Mouse (Mus musculus): Measurements from ENCODE around the gene Fgfr2.

Gene Fgfr2

GRCm38 (mm10) chr7:132360336-132360735, 762.8 kb downstream of the Fgfr2 start:
- DNase-seq (ENCODE audit: low spot score): no peak

DNA sequence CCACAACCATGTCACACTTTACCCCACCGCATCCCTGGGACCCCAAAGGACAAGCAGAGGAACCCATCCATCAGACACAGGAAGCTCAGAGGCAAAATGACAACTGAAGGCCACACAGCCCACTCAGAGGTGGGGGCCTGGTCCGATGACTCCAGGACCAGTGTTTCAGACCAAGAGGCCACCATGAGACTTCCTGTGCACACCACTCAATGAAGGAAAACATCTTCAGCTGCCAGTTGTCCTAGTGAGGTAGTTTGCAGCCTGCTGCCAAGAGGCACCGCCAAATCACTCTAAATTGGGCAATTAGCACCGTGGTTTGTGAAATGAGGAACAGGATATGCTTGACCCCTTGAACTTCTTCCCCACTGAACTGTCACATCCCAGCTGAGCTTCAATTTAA, 764.4 kb downstream of the Fgfr2 start:
- DNase-seq (ENCODE audit: low spot score): no peak

DNA sequence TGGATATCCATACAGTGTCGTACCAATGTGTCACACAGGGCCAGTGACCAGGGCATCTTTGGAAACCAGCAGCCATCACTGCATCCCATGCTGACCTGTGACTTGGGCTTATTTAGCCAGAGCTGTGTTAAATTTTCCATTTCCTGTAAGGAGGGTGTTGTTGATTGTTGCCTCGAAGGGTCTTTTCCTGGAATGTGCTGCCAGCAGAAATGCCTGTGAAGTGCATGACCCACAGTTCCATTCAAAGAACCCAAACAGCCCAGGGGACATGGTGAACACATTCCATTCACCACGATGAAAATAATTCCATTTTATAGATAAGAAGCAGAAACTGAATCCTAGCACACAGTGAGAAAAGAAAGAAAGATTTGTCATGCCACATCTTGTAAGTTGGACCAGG, 764.9 kb downstream of the Fgfr2 start:
- DNase-seq (ENCODE audit: low spot score): no peak

DNA sequence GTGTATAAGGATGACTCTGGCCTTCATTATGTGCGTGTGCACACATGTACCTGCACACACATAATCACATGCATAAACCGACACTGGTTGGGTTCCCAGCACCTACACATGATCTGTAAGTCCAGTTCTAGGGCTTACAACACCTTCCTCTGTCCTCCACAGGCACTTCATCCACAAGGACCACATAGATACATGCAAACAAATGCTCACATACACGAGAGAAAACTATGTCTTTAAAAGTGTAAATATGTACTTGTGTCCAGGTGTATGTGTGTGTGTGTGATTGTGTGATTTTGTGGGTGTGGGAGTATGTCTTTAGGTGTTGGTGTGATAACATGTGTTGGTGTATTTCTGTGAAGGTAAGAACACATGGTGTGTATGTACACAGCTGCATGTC, 765.3 kb downstream of the Fgfr2 start:
- no peak for DNase-seq (ENCODE audit: low spot score)

DNA sequence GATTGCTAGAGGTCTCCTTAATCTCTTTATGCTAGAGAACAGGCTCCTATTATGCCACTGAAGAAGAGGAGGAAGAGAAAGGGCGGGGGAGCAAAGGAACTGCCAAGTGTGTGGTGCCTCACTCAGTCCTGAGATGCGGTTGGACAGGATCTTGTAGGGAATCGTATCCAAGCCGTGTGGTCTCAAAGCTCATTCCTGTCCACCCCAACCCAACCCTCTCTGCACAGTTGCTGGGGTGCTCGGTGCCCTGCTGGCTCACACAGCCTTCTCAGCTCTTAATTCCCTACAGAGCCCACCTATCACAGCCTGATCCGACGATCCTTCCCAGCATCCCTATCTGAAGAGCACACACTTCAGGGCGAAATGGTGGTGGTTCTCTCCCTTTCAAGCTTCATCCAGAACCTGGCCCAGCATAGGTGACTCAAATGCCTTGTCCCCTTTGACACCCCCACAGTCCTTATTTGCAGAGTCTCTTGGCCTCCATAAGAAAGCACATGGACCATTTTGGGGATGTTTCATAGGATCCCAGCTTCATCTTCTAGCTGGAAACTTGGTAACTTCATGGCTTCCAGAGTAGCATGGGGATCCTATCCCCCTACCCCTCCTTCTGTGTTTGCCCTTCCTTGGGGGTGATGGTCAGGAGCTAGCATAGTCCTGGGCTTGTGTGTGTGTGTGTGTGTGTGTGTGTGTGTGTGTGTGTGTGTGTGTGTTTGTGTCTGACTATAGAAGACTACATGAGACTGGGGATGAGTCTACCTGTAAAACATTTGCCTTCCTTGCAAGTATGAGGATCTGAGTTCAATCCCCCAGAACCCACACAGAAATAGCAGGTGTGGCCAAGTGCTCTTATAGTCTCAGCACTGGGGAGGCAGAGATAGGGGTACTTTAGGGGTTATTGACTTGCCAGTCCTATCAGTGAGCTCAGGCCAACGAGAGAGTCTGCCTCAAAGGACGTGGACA, 766.0 kb downstream of the Fgfr2 start:
- DNase-seq (ENCODE audit: low spot score): no peak

- DNase-seq (ENCODE audit: low spot score): no peak
Observed at GRCm38 (mm10) chr7:132356185-132356584, 767.0 kb downstream of the Fgfr2 start.

DNA sequence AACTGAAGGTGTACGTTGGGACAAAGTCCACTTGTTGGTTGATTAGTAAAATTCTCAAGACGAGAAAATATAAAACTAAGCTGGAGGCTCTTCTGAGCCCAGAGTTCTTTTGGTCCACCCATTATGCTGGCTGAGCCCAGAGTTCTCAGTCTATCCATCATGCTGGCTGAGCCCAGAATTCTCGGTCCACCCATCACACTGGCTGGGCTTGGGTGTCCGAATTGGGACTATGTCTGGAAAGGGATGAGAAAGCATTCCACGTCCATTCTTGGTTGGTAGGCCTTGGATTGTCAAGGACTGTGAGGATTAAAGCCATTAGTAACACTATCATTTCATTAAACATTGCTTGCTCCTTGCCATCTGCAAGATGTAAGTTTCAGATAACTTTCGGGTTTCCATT, 767.4 kb downstream of the Fgfr2 start:
- DNase-seq (ENCODE audit: low spot score): no peak

- DNase-seq (ENCODE audit: low spot score): no peak
Observed at GRCm38 (mm10) chr7:132349075-132349572, 774.0 kb downstream of the Fgfr2 start.

DNA sequence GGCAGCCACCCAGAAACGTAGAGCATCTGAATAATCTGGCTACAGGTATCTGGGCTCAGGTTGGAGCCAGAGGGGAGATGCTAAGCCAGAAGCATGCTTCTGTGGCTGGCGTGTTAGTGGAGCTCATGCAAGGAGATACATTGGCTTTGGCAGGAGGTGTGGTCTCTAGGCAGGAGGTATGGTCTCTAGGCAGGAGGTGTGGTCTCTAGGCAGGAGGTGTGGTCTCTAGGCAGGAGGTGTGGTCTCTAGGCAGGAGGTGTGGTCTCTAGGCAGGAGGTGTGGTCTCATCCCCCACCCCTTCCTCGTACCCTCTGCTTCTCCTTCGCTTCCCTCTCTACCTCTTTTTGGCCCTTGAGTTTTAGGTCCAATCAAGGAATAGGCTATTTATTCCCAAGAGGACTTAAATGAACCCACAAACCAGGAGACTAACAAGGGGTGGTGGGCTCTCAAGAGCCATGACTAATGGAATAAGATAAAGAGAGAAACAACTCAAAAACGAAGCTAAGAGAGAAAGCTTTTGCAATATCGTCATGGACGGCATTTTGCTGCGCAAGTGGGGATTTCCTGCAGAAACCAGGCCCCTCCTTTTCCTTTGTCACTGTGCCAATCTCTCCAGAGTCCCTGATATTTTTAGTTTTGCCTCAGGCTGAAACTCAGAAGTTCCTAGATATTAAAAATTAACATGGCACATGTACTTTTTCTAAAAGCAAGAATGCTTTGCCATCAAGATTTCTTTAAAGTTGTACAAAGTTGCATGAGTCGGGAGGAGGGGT, 775.7 kb downstream of the Fgfr2 start:
- DNase-seq (ENCODE audit: low spot score): no peak

- DNase-seq (ENCODE audit: low spot score): no peak
Observed at GRCm38 (mm10) chr7:132345526-132346070, 777.6 kb downstream of the Fgfr2 start.

- DNase-seq (ENCODE audit: low spot score): no peak
Observed at GRCm38 (mm10) chr7:132344606-132345005, 778.5 kb downstream of the Fgfr2 start.

GRCm38 (mm10) chr7:132343900-132344299, 779.2 kb downstream of the Fgfr2 start:
- no peak for DNase-seq (ENCODE audit: low spot score)

- no peak for DNase-seq (ENCODE audit: low spot score)
Observed at GRCm38 (mm10) chr7:132343146-132343545, 780.0 kb downstream of the Fgfr2 start.

DNA sequence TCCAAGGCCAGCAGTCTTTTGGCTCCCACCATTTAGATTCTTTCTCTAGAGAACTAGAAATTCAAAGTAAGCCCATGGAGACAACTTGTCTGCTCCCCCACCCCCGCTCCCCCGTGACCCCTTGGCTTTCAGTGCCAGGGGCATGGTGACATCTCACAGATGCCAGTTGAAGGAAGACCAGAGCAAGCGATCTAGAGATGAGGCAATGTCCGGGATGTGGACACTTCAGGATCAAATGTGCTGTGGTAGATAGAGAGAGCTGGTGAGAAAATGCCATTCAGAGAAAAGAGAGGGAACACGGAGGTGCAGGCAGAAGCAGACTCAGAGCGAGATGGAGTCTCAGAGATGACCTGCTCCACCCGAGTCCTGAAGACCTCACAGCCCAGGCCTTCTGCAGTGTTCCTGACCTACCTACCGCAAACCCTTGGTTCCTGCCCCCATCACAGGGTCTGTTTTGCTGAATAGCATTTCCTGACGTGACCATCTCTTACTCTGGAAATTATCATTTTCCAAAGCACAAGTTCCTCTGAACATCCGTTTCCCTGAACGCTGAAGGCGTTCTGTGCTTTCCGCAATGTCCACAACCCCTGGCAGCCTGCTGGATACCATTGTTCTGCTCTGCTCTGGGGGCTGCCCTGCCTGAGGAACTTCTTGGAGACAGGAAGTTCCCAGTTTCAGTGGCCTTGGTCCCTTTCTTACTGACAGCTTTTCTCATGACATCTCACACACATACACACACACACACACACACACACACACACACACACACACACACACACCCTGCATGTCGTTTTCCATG, 783.9 kb downstream of the Fgfr2 start:
- DNase-seq (ENCODE audit: low spot score): no peak

- DNase-seq (ENCODE audit: low spot score): no peak
Observed at GRCm38 (mm10) chr7:132338350-132338749, 784.8 kb downstream of the Fgfr2 start.

- no peak for DNase-seq (ENCODE audit: low spot score)
Observed at GRCm38 (mm10) chr7:132337268-132337917, 785.8 kb downstream of the Fgfr2 start.

- no peak for DNase-seq (ENCODE audit: low spot score)
Observed at GRCm38 (mm10) chr7:132336781-132337180, 786.4 kb downstream of the Fgfr2 start.

DNA sequence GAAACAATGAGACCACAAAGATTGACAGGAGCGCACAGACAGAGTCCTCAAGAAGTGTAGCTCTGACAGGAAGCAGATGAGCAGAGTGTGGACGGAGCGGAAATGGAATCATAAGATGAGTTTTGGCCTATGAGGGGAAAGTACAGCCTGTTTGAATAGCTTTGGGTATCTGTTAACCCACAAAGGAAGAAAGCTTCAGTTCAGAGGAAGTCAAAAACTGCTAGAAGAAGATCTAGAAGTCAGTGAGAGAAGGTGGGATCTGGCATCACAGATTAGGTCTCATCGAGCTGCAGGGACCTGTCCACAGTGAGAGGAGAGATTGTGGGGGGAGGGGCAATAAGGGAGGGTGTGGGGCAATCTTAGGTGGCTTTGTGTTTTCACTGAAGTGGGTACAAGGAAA, 787.8 kb downstream of the Fgfr2 start:
- DNase-seq (ENCODE audit: low spot score): no peak

- DNase-seq (ENCODE audit: low spot score): no peak
Observed at GRCm38 (mm10) chr7:132333078-132333477, 790.1 kb downstream of the Fgfr2 start.

- DNase-seq (ENCODE audit: low spot score): no peak
Observed at GRCm38 (mm10) chr7:132332176-132332575, 791.0 kb downstream of the Fgfr2 start.

DNA sequence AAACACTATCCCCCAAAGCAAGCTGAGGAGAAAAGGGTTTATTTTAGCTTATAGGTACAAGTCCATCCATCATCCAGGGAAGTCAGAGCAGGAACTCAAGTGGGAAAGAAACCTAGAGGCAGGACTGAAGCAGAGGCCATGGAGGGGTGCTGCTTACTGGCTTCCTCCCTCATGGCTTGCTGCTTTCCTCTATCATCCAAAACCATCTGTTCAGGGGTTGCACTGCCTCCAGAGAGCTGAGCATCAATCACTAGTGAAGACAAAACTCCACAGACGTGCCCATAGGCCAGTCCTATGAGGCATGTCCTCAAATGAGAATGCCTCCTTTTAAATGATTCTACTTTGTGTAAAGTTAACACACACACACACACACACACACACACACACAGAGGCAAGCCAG, 793.0 kb downstream of the Fgfr2 start:
- DNase-seq (ENCODE audit: low spot score): no peak

Measured in urinary bladder, postnatal 14 days (tissue).